ENCODE assay signal across 7 mouse cellular contexts in the genomic region with DNA sequence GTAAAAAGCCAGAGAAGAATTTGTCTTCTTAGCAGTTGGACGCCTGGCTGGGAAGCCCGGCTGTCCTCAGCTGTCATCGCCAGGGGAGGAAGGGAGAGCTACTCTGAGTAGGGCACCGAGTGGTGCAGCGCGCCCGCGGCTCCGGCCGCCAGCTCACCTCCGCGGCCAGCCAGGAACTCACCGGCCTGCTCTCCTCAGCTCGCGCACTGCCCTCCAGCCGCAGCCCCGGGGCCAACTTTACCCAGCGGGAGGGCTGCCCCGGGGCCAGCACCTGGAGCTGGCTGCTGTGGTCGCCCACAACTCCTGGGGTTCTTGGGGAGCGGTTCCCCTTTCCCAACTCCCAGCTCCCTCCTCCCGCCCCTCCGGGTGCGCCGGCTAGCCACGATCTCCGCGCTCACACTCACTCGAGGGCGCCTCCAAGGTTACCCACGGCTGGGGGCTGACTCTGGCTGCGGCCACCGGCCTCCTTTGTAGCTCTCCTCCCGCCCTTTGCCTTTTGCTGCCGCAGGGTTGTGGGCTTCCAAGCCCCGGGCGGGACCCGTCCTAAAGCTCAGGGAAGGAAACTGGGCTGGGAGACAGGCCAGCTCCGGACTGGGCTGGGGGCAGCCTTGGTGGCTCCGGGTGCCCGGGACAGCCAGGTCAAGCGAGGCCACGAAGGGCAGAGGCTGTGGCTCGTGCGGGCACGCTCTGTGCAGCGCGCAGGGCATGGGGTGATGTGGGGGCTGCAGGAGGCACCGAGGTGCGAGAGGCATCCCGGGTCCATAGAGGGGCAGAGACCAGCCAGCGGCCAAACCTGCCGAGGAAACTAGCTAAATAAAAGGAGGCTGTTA. TPM values are rescaled to one million over a fixed set of nuclear protein-coding genes. Genes with fewer than 3 reads are reported as not detected.
DNase-seq lines count a peak whose midpoint lies in the region; ATAC-seq lines count a peak whose summit lies in the region.

No protein-coding gene starts in this region.

- no peaks in the 10 kb centered on the region for H3K9me3 ChIP-seq in embryonic facial prominence, embryonic 15.5 days (replicated peaks)

- no peaks in the 10 kb centered on the region for H3K36me3 ChIP-seq in embryonic facial prominence, embryonic 15.5 days

- DNase-seq in ES-CJ7 (ENCODE audit: low read depth, low spot score): peak; percentile 69
- peak; percentile 67 for DNase-seq in adrenal gland, postnatal 25 days
- DNase-seq in heart, postnatal 10 days: peak; percentile 78 to 80
- peak; percentile 48 to 80 for DNase-seq in kidney, postnatal 25 days
- peak; percentile 46 to 53 for DNase-seq in spleen, postnatal 10 days (ENCODE audit: low spot score in 2 of 2)

- intact Hi-C loops in heart, postnatal 10 days (cut with DNase I): loop anchor here (1.0 kb wide), 1 partner anchor 19 kb away; the partner anchor contains the start of gene Faf1

- H3K27ac ChIP-seq in embryonic facial prominence, embryonic 15.5 days (replicated peaks): no peak overlapping the region

- peak overlapping the region; percentile 23 for H3K9ac ChIP-seq in embryonic facial prominence, embryonic 15.5 days

- 1% methylated on average over 52 of the region's 53 CpGs for WGBS in embryonic facial prominence, embryonic 15.5 days

- peak overlapping the region; percentile 93 for H3K4me2 ChIP-seq in embryonic facial prominence, embryonic 15.5 days (replicated peaks)

- peaks cover 56% of the 10 kb centered on the region for H3K27me3 ChIP-seq in embryonic facial prominence, embryonic 15.5 days

- peaks cover 14% of the 10 kb centered on the region for H3K4me1 ChIP-seq in embryonic facial prominence, embryonic 15.5 days

- ATAC-seq in embryonic facial prominence, embryonic 15.5 days (ENCODE audit: insufficient number of reproducible peaks, low FRiP score, low TSS enrichment, low read depth): peak; percentile 65; the same call in 1 of the 2 replicates
- peak; percentile 70 for ATAC-seq in megakaryocyte-erythroid progenitor cell, adult 5-6 weeks (replicated peaks; ENCODE audit: low FRiP score, low TSS enrichment, poor library complexity, severe bottlenecking)

- peak overlapping the region; percentile 46 for H3K4me3 ChIP-seq in embryonic facial prominence, embryonic 15.5 days (replicated peaks)

RNA-seq across cellular contexts. Expression of gene Cdkn2c, which starts 9.8 kb away (rescaled TPM):
- 42.7 and 43.7 TPM in 2 replicates for total RNA-seq in adrenal gland, postnatal 25 days (2021)
- polyA plus RNA-seq in embryonic facial prominence, embryonic 15.5 days (2015; fragmentation: Nextera tagmentation; extraction: Ambion mirVana): 22.5 and 25.7 TPM in 2 replicates
- 10 to 100 TPM; 34.0 to 35.0 TPM for total RNA-seq in heart, postnatal 10 days (2021)
- total RNA-seq in megakaryocyte-erythroid progenitor cell, adult 5-6 weeks (2014; fragmentation: Nextera tagmentation): 25.1 and 29.1 TPM in 2 replicates
- 32.2 and 32.7 TPM in 2 replicates for total RNA-seq in megakaryocyte-erythroid progenitor cell, adult 5-6 weeks (2017)

RNA-seq across cellular contexts. Expression of gene Faf1, which starts 19.2 kb away (rescaled TPM):
- 27.1 and 28.7 TPM in 2 replicates for total RNA-seq in adrenal gland, postnatal 25 days (2021)
- 23.1 and 25.1 TPM in 2 replicates for polyA plus RNA-seq in embryonic facial prominence, embryonic 15.5 days (2015; fragmentation: Nextera tagmentation; extraction: Ambion mirVana)
- 10 to 100 TPM; 31.4 to 33.2 TPM for total RNA-seq in heart, postnatal 10 days (2021)
- 36.9 and 45.3 TPM in 2 replicates for total RNA-seq in megakaryocyte-erythroid progenitor cell, adult 5-6 weeks (2014; fragmentation: Nextera tagmentation)
- 45.1 and 94.8 TPM in 2 replicates for total RNA-seq in megakaryocyte-erythroid progenitor cell, adult 5-6 weeks (2017)
